Mouse (Mus musculus) 3134 (cell line): Measurements from ENCODE around the gene Gdf9.

Experiments
- DNase-seq: peaks from one replicate; pipeline ENCODE4 v3.0.0-alpha.2; 2011; ENCODE audit warnings: low spot score; ENCODE audit not compliant: insufficient read length; ENCODE audit errors: extremely low read depth

The Gdf9 gene

GRCm38 (mm10) chr11:53475620-53476019 is 44.8 kb downstream of the Gdf9 start:
- no peak for DNase-seq

DNA sequence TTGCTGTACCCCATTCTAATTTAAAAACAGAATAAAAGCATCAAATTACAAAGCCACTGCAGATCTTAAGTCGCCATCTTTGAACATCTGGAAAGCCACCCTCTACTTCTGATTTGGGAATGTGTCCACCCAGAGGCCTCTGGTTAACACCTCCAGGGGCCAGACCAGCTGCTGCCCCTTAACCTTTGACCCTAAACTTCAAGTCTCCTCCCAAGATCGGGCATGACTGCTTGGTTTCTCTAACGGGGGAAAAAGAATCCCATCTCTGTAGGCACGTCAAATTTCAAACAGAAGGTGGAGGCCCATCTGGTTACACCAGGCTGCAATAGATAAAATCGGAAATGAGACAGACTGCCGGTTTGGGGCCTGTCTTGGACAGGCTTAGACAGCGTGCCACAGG is 47.0 kb downstream of the Gdf9 start:
- no peak for DNase-seq

GRCm38 (mm10) chr11:53478383-53479170 is 47.8 kb downstream of the Gdf9 start:
- no peak for DNase-seq

DNA sequence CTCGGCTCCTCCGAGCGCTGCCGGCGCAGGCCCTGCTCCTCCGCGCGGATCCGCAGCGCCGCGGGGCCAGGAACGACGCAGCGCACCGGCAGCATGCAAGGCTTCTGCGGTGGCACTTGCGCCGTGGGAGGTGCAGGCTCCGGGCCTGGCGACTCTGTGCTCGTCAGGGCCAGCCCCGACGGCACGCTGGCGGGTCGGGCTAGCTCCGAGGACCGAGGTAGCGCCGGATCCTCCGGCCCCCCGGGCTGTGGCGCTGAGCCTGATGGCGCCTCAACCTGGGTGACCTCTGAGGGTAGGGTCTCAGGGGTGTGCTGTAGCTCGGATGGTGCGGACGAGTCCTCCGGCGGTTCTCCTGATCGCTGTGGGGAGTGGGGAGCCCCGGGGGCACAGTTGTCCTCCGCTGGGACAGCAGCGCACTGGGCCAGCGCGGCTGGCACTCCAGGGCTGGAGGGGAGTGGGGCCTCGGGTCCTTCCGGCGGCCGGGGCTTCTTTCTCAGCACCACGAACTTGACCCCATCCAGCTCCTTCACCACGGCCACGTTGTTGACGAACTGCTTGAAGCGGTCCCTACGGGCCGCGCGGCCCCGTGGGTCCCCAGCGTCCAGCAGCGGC is 48.5 kb downstream of the Gdf9 start:
- no peak for DNase-seq

DNA sequence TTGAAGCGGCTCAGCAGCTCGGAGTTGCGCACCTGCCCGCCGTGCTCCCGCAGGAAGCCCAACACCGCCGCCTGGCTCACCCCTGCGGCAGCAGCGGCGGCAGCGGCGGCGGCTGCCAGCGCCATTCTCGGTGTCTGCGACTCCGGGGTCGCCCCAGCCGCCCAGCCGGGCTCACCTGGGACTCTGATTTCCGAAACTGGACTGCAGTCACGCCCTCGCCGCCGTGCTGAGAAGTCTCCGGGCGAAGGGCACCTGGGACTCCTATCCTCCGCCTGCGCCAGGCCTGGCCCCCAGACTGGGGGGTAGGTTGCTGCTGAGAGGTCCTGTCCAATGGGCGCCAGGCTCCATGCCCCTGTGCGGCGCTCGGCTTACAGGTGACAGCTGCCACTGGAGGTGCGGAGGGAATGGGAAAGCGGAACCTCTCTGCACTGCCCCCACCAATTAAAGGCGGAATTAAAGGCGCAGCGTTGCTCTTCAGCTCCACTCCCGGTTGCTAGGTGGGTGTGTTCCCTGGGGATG is 49.0 kb downstream of the Gdf9 start, which contains the start of the genes Gm9945 and Sowaha:
Gene Gm9945, plus strand, starts transcription at position 384 of the 519 bp plus-strand sequence.
Gene Sowaha, minus strand, starts transcription at position 492 of the 519 bp plus-strand sequence.
- no peak for DNase-seq

GRCm38 (mm10) chr11:53481088-53481730 is 50.4 kb downstream of the Gdf9 start:
- DNase-seq, result no peak

DNA sequence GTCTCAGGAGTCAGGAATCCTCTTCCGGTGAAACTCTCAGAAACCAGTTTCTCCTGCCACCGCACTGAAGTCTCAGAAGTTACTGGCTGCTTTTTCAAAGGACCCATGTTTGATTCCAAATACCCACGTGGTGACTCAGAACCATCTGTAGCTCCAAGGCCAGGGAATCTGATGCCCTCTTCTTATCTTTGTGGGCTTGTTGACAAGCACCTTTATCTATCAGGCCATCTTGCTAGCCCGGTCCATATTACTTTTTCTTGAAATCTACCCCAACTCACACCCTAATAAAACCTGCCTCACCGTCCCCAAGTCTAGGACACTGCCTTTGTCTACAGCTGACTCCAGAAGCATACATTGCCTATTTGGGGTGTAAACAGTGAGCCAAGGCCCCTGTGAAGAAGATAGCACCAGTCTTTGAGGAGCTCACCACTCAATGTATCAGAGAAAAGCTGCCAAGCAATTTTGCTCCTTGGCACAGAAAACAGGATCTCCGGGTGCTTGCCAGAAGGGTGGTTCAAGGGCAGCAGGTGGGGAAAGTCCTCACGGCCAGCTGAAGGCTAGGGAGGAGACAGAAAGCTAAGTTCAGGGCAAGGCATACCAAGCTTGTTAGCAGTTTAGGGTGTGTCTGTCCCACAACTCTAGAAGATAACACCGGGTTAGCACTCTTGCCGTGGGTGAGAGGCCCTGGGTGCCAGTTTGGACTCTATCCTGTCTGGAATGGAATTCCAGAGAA is 52.5 kb downstream of the Gdf9 start:
- DNase-seq, result peak; percentile 31

DNA sequence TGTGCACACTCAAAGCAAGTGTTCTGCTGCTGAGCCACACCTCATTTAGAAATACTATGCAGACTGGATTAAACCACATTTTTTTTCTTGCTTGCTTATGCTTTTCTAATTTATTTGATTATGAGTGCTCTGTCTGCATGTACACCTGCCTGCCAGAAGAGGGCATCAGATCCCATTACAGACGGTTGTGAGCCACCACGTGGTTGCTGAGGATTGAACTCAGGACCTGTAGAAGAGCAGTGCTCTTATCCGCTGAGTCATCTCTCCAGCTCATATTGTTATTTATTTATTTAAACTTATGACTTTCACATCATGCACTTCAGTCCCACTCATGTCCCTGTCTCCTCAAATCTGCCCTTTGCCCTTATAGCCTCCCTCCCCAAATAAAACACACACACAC is 54.9 kb downstream of the Gdf9 start:
- DNase-seq, result no peak

DNA sequence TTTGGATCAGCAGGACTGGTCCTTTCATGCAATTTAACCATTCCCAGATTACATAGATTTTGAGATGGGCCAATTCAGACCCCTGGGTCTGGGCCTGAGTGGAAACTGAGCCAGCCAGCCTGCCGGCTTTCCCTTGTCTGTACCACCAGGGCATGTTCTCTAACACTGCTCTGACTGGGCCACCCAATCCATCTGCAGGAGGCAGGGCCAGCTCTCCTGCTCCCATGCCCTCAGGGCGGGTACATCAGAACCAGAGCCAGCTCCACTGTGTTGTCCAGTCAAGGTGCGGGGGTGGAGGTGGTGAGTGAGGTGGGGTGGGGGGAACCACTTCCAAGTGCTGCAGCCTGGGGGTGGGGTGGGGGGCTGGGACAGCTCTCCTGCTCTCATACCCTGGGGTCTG is 55.5 kb downstream of the Gdf9 start:
- no peak for DNase-seq

GRCm38 (mm10) chr11:53486822-53487594 is 56.2 kb downstream of the Gdf9 start:
- DNase-seq, result no peak
